Mouse (Mus musculus): Measurements from ENCODE around the gene Rapgef4. TPM values are rescaled to one million over a fixed set of nuclear protein-coding genes. Genes with fewer than 3 reads are reported as not detected.

Rapgef4 gene
- 36.9 and 42.9 TPM in 2 replicates for polyA plus RNA-seq (2015; fragmentation: Nextera tagmentation; extraction: Ambion mirVana)

DNA sequence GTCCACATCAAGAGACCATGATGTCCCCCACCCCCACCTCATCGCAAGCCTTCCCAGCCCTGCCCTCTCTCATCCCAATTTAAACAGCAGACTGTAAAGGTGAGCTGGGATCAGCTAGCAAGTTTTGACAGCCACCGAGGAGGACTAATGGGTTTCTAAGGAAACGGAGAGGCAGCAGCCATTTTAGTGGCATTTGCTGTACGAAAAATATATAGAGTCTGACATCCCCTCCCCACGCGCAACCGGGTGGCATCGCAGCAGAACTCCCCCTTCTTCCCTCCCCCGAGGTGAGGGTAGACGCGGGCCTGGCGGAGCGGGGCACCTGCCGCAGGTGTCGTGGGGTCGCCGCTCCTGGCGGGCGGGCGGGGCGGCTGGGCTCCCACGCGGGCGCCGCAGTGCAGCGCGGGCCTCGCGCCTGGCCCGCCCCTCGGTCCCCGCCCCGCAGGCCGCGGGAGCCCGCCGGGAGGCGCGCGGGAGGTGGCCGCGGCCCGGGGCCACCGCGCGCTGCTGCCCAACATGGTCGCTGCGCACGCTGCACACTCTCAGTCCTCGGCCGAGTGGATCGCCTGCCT is at the start of gene Rapgef4:
Rapgef4 (plus strand) TSS at position 470 of the 572 bp plus-strand sequence.
- peak within 1 kb of the TSS; percentile 75 for H3K27ac ChIP-seq
- peaks cover 8% of the 10 kb centered on the region; the same call in 1 of the 2 replicates for H3K4me1 ChIP-seq
- H3K36me3 ChIP-seq (replicated peaks), result no peaks in the 10 kb centered on the region
- under 1% methylated on average over 34 of the region's 52 CpGs for WGBS
- no peaks in the 10 kb centered on the region for H3K9me3 ChIP-seq
- H3K27me3 ChIP-seq (replicated peaks), result no peaks in the 10 kb centered on the region
- H3K4me2 ChIP-seq, result peak within 1 kb of the TSS; percentile 86
- peak; percentile 86 for ATAC-seq (replicated peaks)
- H3K4me3 ChIP-seq, result peak within 1 kb of the TSS; percentile 64
- peak within 1 kb of the TSS; percentile 74 for H3K9ac ChIP-seq

GRCm38 (mm10) chr2:71934046-71934445 is 47.0 kb upstream of the Rapgef4 start:
- Histone ChIP-seq H3K9me3 (no peaks in the 10 kb centered on the region), H3K4me2 (no peak overlapping the region), H3K9ac (no peak overlapping the region), H3K4me1 (no peaks in the 10 kb centered on the region; the same call in 1 of the 2 replicates), H3K36me3 (replicated peaks) (no peaks in the 10 kb centered on the region), H3K4me3 (no peak overlapping the region), H3K27me3 (replicated peaks) (no peaks in the 10 kb centered on the region), H3K27ac (no peak overlapping the region)
- ATAC-seq (replicated peaks), result no peak
- WGBS, result 94% methylated on average over 8 of the region's 8 CpGs

GRCm38 (mm10) chr2:71936711-71937110 is 44.3 kb upstream of the Rapgef4 start:
- ATAC-seq (replicated peaks), result no peak
- Histone ChIP-seq H3K4me3 (no peak overlapping the region), H3K9ac (no peak overlapping the region), H3K9me3 (no peaks in the 10 kb centered on the region), H3K4me2 (no peak overlapping the region), H3K27me3 (replicated peaks) (no peaks in the 10 kb centered on the region), H3K36me3 (replicated peaks) (no peaks in the 10 kb centered on the region), H3K27ac (no peak overlapping the region), H3K4me1 (no peaks in the 10 kb centered on the region; the same call in 1 of the 2 replicates)
- 92% methylated on average over 1 of the region's 1 CpGs for WGBS

GRCm38 (mm10) chr2:71937649-71938308 is 43.3 kb upstream of the Rapgef4 start:
- ATAC-seq (replicated peaks), result peak; percentile 90
- Histone ChIP-seq H3K27me3 (replicated peaks) (no peaks in the 10 kb centered on the region), H3K27ac (peak overlapping the region; percentile 55; the same call in 1 of the 2 replicates), H3K4me1 (no peaks in the 10 kb centered on the region; the same call in 1 of the 2 replicates), H3K4me2 (no peak overlapping the region), H3K36me3 (replicated peaks) (no peaks in the 10 kb centered on the region), H3K9ac (no peak overlapping the region), H3K4me3 (no peak overlapping the region), H3K9me3 (no peaks in the 10 kb centered on the region)
- 70% methylated on average over 3 of the region's 3 CpGs for WGBS

DNA sequence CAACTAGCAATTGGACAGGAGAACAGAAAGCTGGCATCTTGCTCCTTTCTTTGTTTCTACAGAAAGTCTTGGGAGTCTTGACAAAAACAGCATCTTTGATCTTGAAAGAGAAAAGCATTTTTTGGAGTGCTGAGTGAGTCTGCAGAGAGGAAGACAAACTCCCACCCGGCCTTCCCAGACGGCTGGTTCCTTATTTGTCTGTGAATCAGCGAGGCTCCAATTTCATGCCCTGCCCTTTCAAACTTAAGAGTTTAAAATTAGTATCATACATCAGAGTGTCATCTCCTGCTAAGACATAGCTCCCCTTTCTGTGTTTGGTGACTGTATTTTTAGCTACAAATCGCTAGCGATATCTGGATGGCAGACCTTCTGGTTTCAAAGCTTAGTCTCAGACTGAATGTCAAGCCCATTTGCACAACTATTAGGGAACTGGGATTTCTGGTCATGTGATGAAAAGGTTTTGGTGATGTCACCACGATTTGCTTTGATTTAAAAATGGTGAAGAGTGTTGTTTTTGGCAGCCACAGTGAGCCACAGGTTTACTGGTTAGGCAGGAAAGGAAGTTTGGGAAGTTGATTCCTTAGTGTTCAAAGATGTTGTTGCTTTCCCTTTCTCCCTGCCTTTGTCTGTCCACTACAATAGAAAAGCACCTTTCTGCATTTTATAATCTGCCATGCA is 42.2 kb upstream of the Rapgef4 start:
- no peaks in the 10 kb centered on the region; the same call in 1 of the 2 replicates for H3K4me1 ChIP-seq
- WGBS, result 68% methylated on average over 6 of the region's 6 CpGs
- H3K27me3 ChIP-seq (replicated peaks), result no peaks in the 10 kb centered on the region
- no peaks in the 10 kb centered on the region for H3K9me3 ChIP-seq
- no peak overlapping the region for H3K9ac ChIP-seq
- H3K36me3 ChIP-seq (replicated peaks), result no peaks in the 10 kb centered on the region
- ATAC-seq (replicated peaks), result no peak
- H3K27ac ChIP-seq, result no peak overlapping the region
- H3K4me2 ChIP-seq, result no peak overlapping the region
- H3K4me3 ChIP-seq, result no peak overlapping the region

- 94% methylated on average over 3 of the region's 3 CpGs for WGBS
- no peak overlapping the region for H3K4me3 ChIP-seq
- no peaks in the 10 kb centered on the region for H3K36me3 ChIP-seq (replicated peaks)
- H3K27me3 ChIP-seq (replicated peaks), result no peaks in the 10 kb centered on the region
- ATAC-seq (replicated peaks), result no peak
- no peak overlapping the region for H3K9ac ChIP-seq
- H3K4me2 ChIP-seq, result no peak overlapping the region
- H3K4me1 ChIP-seq, result no peaks in the 10 kb centered on the region; the same call in 1 of the 2 replicates
- H3K9me3 ChIP-seq, result no peaks in the 10 kb centered on the region
- no peak overlapping the region for H3K27ac ChIP-seq
These were observed 39.9 kb upstream of the Rapgef4 start for GRCm38 (mm10) chr2:71941005-71941720.

GRCm38 (mm10) chr2:71941721-71942087 is 39.3 kb upstream of the Rapgef4 start:
- Histone ChIP-seq H3K4me1 (no peaks in the 10 kb centered on the region; the same call in 1 of the 2 replicates), H3K27ac (no peak overlapping the region), H3K9me3 (no peaks in the 10 kb centered on the region), H3K4me3 (no peak overlapping the region), H3K27me3 (replicated peaks) (no peaks in the 10 kb centered on the region), H3K9ac (no peak overlapping the region), H3K4me2 (no peak overlapping the region), H3K36me3 (replicated peaks) (no peaks in the 10 kb centered on the region)
- ATAC-seq (replicated peaks), result no peak
- 95% methylated on average over 5 of the region's 5 CpGs for WGBS

DNA sequence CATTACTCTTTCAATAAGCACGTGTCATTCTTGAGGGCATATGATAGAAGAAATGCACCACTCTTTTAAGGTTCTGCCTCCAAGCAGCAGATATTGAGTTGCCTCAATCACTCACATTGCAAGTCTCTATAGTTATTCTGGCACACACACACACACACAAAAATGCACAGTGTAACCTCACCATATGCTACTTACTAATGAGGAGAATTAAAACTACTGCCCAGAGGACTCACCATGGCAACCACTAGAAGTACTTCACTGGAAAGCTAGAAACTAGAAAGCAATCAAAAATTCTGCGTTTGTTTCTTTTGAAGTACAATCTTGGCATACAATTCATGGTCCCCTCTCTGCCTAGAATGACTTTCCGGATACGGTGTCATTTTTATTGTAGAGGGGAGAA is 29.8 kb upstream of the Rapgef4 start:
- Histone ChIP-seq H3K4me2 (no peak overlapping the region), H3K27me3 (replicated peaks) (no peaks in the 10 kb centered on the region), H3K4me1 (no peaks in the 10 kb centered on the region), H3K9ac (no peak overlapping the region), H3K36me3 (replicated peaks) (no peaks in the 10 kb centered on the region), H3K9me3 (no peaks in the 10 kb centered on the region), H3K4me3 (no peak overlapping the region), H3K27ac (no peak overlapping the region)
- 65% methylated on average over 4 of the region's 4 CpGs for WGBS
- ATAC-seq (replicated peaks), result no peak

DNA sequence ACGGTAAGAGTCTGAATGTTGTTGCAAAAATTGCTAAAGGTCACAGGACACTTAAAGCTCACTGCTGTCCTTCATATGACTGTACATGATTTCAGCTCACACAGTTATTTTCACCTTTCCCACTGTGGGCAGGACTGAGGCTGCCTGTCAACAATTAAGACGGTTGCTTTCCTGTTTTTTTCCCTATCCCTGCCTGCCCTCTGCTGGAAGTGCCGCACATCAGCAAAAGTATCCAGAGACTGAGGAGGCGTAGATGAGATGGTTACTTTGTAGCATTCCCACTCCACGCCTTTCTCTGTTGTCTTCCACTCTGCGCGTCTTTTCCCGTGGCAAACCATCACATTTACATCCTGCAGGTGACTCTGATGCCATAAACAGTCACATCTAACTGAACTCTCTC is 25.4 kb upstream of the Rapgef4 start:
- Histone ChIP-seq H3K4me1 (no peaks in the 10 kb centered on the region), H3K36me3 (replicated peaks) (no peaks in the 10 kb centered on the region), H3K27ac (no peak overlapping the region), H3K9me3 (no peaks in the 10 kb centered on the region), H3K4me3 (no peak overlapping the region), H3K4me2 (no peak overlapping the region), H3K27me3 (replicated peaks) (no peaks in the 10 kb centered on the region), H3K9ac (no peak overlapping the region)
- WGBS, result 21% methylated on average over 8 of the region's 8 CpGs
- no peak for ATAC-seq (replicated peaks)

DNA sequence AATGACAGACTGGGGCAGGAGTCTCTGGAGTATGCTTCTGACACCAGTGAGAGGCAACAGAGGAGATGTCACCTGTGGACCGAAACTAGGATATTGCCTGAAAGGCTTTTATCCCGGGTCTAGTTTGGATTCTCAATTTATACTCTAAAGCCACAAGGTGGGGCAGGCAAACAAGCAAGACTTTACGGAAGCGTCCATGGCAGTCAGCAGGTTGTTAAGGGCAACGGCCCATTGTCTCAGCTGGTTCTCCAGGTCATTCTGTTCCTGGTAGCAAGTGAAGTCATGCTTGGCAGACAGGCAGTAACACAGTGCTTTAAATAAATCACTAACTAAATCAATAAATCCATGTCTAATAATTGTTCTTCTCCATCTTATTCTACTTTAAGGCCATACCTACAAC is 24.6 kb upstream of the Rapgef4 start:
- H3K4me1 ChIP-seq, result no peaks in the 10 kb centered on the region
- no peak for ATAC-seq (replicated peaks)
- H3K4me2 ChIP-seq, result no peak overlapping the region
- no peaks in the 10 kb centered on the region for H3K27me3 ChIP-seq (replicated peaks)
- no peak overlapping the region for H3K9ac ChIP-seq
- H3K36me3 ChIP-seq (replicated peaks), result no peaks in the 10 kb centered on the region
- H3K9me3 ChIP-seq, result no peaks in the 10 kb centered on the region
- 54% methylated on average over 5 of the region's 5 CpGs for WGBS
- no peak overlapping the region for H3K4me3 ChIP-seq
- no peak overlapping the region for H3K27ac ChIP-seq

DNA sequence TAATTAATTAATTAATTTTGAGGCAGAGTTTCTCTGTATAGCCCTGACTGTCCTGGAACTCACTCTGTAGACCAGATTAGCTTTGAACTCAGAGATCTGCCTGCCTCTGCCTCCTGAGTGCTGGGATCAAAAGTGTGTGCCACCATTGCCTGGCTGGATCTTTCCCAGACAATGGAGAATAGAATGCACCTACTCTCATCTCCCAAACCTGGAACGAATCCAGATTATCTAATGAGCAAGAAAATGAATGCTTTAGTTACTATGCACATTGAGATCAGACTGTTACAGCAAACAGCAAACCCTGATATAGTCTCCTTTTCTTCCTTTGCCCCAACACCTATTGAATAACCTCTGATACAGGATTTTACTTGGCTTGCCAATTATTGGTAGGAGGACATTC is 23.1 kb upstream of the Rapgef4 start:
- ATAC-seq (replicated peaks), result no peak
- no peaks in the 10 kb centered on the region for H3K36me3 ChIP-seq (replicated peaks)
- H3K9me3 ChIP-seq, result no peaks in the 10 kb centered on the region
- no peak overlapping the region for H3K27ac ChIP-seq
- H3K27me3 ChIP-seq (replicated peaks), result no peaks in the 10 kb centered on the region
- no peaks in the 10 kb centered on the region for H3K4me1 ChIP-seq
- no peak overlapping the region for H3K4me2 ChIP-seq
- WGBS, result 82% methylated on average over 1 of the region's 1 CpGs
- no peak overlapping the region for H3K9ac ChIP-seq
- H3K4me3 ChIP-seq, result no peak overlapping the region

- ATAC-seq (replicated peaks), result no peak
- no peaks in the 10 kb centered on the region for H3K4me1 ChIP-seq
- no peak overlapping the region for H3K9ac ChIP-seq
- 78% methylated on average over 3 of the region's 3 CpGs for WGBS
- no peaks in the 10 kb centered on the region for H3K9me3 ChIP-seq
- no peak overlapping the region for H3K27ac ChIP-seq
- H3K36me3 ChIP-seq (replicated peaks), result no peaks in the 10 kb centered on the region
- no peak overlapping the region for H3K4me3 ChIP-seq
- H3K4me2 ChIP-seq, result no peak overlapping the region
- no peaks in the 10 kb centered on the region for H3K27me3 ChIP-seq (replicated peaks)
These were observed 22.6 kb upstream of the Rapgef4 start for GRCm38 (mm10) chr2:71958393-71958792.
